Mouse (Mus musculus): ENCODE data around the gene BC004004.
"Not testable (repeated sequence)": the region's sequence is repeated elsewhere in the genome, so short reads cannot be mapped to it uniquely, and the experiment has no call there.

BC004004 gene

DNA sequence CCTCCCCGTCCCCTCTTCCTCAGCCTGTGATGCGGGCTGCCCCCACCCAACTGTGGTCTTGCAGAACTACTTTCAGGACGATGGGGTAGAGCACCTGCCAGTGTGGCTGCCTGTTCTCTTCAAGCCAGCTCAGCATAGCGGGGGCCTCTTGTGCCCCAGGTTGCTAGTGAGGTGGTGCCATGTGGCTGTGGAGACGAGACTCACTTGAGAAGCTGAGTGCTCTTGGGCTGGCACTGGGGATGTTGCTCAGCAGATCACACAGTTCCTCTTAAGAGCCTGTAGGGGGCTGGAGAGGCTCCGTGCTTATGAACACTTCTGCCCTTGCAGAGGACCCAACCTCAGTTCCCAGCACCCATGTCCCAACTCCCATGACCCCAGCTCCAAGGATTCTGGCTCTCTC is 29.2 kb downstream of the BC004004 start:
- no peak for DNase-seq (ENCODE audit: low spot score in 2 of 2)

DNA sequence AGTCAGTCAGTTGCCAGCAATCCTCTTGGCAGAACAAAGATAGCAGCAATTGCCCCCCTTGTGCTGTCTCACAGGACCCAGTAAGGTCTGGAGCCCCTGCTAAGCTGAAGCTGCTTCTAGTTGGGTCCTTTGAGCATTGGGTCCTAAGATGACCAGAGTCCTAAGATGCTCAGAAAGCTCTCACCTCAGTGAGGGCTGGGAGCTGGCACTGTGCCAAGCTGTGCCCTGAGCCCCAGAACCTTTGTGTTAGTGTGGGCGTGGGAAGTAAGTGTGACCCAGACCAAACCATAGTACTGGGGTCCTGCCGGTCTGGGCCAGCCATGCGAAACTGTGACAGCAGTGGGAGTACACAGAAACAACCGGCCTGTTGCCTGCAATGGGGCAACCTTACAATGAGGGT is 30.7 kb downstream of the BC004004 start:
- no peak for DNase-seq (ENCODE audit: low spot score in 2 of 2)

DNA sequence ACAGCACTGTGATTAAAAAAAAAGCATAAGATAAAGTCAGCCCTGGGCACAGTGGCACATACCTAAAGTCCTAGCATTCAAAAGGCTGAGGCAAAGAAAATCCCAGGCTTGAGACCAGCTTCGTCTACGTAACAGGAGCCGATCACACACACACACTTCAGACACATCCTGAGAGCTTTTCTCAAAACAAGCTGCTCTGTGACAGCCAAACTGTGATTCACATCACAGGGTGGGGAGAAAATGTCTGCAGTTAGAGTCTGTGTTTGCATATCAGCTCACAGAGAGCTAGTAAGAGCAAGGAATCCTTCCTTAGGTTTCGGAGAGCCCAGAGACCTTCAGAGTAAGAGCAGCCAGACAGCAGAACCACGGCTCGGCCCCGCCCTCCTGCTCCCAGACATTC is 32.3 kb downstream of the BC004004 start:
- no peak for DNase-seq (ENCODE audit: low spot score in 2 of 2)

DNA sequence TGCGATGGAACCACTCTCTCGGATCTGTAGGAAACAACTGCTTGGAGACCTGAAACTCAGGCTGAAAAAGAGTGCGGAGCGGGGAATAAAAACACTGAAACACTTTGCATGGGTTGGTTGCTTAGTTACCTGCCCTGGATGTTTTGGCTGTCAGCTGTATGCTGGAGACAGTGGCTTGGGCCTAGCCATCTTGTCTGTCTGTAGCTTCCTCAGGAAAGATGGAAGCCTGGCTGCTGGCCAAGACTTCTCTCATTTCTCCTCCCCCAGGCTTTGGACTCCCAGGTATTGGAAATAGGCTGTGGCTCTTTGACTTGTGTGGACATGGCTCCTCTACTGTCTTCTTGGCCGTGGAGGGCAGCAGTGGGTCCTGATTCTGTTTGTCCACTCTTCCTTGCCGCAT is 32.8 kb downstream of the BC004004 start:
- DNase-seq (ENCODE audit: low spot score in 2 of 2), result no peak

DNA sequence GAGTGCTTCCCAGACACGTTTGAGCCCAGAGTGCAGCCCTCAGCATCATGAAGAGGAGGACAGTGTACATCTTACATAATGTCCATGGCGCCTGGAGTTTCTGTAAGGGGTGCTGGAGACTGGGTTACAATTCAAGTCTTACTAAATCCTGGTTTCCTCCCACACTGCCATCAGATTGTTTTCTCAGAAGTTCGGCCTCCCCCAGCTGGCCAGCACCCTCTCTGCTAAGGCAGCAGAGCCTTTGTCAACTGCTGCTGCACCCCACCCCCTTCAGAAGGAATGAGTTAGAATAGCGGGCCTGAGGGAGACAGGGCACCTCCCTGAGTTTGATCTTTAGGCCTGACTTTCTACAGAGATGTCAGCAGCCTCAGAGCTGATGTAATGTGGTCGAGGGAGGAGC is 33.6 kb downstream of the BC004004 start:
- no peak for DNase-seq (ENCODE audit: low spot score in 2 of 2)

DNA sequence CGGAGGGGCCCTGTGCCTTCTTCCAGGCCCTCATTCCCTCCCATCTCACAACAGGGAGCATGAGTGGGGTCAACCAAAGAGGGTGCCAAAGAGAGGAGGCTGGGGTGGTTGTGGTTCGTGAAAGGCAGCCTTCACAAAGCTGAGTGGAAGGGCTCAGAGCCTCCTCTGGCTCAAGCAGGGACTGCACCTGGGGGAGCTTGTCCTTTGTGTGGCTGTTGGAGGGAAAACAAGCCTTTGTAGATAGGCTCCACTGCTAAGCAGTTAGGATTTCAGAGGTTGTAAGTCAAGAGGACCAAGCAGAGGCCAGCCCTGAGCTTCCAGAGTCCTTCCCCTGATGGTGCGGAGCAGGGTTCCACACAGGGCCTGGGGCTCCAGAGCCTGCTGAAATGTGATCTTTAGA is 34.5 kb downstream of the BC004004 start:
- DNase-seq (ENCODE audit: low spot score in 2 of 2), result peak in 1 of 2 experiments; percentile 43

DNA sequence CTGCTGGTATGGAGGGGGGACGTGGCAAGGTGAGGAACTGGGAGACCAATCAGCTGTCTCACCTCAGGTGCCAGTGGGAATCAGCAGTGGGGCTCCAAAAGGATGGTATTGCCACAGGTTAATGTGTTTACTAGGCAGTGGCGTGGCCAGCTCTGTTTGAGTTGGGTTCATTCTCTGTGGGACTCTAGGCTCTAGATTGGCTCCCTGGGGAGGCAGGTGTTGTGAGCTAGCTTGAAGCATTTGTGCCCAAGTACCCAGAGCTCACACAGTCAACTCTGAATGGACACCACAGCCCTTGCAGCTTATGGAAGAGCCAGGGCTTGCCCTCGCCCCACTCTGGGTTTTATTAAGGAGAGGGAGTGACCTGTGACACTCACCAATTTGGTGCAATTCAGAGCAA is 35.3 kb downstream of the BC004004 start:
- no peak for DNase-seq (ENCODE audit: low spot score in 2 of 2)

DNA sequence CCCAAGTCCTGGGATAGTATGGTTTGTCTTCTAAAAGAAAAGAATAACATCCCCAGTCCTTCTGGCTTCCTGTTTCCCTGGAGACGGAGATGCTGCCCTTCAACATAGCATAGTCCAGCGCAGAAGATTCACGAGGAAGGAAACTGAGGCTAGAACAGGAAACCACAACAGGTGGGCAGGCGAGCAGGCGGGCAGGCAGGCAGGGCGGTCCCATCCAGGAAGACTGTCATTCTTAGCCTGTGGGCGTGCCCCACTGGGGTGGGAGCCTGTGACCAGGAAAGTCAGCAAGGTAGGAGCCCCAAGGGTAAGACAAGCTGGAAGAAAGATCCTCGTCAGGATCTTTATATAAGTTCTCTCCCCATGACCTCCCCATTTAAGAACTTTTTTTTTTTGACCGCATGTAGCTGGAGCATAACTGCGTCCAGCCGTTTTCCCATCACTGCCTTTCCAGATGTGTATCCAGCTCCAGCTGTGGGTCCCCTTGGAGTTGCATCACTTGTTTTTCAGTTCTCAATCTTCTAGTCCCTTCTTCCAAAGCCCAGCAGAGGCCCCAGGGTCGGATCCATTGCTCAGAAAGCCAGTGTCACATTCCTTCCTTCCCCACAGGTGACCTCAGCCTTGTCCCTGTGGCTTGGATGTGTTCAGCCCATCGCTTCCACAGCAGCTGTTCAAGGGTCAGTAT is 35.9 kb downstream of the BC004004 start:
- peak; percentile 22 to 35 for DNase-seq (ENCODE audit: low spot score in 2 of 2)

DNA sequence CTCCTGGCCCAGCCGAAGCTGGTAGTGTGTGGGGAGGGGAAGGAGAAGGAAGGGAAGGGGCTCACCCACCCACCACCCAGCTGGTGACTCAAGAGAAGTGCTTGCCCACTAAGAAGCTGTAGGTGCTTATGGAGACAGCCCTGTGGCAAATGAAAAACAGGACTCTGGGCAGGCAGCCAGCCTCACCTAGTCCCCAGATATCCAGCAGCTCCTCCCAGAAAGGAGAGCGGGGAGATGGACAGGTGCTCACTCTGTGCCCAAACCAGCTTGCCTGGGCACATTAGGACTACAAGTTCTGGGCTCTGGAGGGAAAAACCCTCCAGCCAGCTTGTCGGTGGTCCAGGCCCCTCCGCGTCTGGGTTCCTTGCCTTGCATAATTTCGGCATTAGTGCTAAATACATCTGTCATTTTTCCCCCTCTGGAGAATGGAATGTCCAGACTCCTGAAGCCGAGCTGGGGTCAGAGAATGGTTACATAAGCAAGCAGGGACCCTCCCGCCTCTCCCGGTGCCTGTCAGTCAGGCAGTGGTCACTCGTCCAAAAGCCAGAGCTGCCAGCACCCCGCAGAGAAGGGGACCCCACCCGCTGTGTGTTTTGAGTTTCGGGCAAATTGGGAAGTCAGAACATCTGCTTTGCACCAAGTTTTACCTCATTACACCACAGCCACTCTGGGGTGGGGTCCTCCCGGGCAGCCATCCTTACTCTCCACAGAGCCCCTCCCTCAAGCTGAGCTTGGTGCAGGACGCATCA is 36.6 kb downstream of the BC004004 start:
- DNase-seq (ENCODE audit: low spot score in 2 of 2), result peak in 1 of 2 experiments; percentile 14

DNA sequence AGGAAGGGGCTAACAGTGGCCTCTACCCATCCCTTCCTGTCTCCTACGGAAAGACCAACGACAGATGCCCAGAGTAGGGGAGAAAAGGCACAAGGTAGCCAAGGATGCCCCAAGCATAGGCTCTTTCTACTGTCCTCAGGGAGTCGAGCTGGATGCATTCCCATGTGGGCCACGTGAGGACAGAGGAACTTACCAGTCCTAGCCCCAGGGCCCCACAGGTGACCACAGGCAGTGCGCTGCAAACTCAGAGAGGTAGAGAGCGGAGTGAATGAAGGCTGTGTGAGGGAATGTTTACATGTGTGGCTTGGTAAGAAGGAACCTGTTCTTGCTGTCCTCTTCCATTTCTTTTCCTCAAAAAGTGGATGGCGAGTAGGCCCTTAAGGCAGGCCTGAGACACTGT is 37.3 kb downstream of the BC004004 start:
- no peak for DNase-seq (ENCODE audit: low spot score in 2 of 2)

DNA sequence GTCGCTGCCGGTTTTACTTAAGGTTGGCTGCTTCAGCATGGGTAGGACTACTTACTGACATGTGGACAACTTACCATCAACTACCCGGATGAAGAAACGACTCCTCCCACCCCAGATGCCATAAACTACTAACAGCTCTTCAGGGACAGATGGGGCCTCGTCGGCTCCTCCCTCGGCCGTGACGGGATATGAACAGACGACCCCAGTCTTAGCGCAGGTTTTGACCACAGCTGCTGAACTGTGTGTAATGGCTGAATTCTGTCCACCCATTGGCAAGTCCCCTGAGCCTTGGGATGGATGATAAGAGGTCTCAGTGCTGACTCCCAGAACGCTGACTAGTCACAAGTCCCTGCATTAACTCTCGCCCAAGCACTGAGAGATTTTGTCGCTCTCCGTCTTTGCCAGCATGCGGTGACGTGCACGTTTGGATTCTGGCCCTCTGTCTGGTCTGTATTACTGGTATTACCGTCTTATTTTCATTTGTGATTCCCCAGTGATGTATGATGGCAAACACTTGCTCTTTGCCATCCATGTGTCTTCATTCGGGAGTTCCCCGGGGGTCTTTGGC is 41.6 kb downstream of the BC004004 start:
- DNase-seq (ENCODE audit: low spot score in 2 of 2), result no peak

DNA sequence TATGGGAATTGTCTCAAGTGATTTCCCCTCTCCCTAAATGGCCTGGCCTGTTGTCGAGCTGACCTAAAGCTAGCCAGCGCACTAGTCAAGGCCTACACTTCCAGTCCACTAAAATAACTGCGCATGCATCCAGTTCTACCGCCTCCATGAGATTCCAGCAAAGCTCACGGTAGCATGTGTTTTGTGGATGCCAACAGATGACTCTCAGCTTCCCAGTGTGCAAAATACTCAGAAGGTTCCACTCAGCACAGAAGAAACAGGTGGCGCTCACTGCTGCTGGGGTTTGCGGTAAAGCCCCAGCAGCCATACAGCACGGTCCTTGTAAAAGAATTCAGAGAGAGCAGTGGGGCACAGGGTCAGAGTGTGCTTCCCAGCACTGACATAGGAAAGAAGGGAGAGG is 43.0 kb downstream of the BC004004 start:
- DNase-seq (ENCODE audit: low spot score in 2 of 2), result no peak

DNA sequence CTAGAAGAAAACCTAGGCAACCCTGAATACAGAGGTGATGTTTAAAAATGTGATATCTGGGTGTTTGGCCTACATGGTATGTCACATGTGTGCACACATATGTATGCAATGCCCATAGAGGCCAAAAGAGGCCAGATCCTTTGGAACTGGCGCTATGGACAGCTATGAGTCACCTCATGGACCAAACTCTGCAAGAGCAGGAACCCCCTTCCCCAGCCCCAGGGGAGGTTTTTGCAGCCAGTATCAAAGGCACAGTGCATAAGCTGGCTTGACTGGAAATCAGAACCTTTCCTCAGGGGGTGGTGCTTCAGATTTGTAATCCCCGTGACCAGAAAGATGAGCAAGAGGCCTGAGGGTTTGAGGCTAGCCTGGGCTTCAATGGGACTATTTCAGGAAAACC is 43.5 kb downstream of the BC004004 start:
- no peak for DNase-seq (ENCODE audit: low spot score in 2 of 2)

DNA sequence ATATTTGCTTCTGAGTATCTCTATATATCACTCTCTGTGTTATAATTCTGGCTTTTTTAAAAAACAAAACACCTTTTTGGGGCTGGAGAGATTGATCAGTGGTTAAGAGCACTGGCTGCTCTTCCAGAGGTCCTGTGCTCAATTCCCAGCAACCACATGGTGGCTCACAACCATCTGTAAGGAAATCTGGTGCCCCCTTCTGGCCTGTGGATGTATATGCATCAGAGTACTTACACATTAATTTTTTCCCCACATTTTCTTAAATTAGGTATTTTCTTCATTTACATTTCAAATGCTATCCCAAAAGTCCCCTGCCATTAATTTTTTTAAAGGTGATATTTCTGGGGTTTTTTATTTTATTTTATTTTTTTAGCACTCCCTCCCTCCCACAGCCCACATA is 44.7 kb downstream of the BC004004 start:
- DNase-seq (ENCODE audit: low spot score in 2 of 2), result no peak

DNA sequence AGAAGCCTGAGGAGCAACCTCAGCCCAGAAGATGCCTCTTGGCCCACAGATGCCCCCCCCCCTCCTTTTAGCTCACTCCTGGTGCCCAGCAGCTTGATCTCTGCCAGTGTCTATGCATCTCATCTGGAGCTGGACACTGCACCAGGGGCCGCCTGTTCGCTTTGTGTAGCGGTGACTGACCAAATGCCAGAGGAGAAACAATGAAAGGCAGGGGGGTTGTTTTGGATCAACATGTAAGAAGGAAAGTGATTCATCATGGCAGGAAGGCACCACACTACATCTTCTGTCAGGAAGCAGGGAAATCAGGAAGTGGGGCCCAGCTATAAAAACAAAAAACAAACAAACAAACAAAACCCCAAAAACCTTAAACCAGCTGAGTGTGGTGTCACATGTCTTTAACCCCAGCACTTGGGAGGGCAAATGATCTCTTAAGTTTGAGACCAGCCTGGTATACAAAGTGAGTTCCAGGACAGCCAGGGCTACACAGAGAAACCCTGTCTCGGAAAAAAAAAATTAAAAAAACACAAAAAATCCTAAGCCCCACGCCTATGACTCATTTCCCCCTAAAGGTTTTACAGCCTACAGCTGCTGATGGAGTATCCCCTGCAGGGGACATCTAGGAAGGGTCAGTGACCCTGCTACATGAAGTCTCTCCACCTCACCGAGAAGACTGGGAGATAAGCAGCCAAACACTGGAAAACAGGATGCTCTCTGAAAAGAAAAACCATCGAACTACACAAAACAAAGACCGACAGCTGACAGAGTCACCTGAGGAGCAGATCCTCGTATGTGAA is 47.3 kb downstream of the BC004004 start:
- no peak for DNase-seq (ENCODE audit: low spot score in 2 of 2)

DNA sequence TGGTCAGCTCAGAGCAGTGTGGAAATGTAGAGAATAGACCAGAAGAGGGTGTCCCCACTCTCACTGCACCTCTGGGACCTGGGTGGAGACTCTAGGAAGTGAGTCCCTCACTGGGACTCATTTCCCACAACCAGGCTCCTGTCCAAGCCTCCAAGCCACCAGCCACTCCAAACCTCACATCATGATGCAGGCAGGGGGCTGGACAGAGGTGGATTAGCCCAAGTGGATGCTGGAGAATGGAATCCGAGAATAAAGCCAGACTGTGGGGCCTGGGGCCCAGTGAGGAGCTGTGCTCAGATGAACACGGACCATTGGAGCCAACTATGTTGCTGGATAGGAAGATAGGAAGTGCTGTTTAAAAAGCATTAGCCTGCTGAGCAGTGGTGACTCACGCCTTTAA is 48.3 kb downstream of the BC004004 start:
- DNase-seq (ENCODE audit: low spot score in 2 of 2), result no peak

DNA sequence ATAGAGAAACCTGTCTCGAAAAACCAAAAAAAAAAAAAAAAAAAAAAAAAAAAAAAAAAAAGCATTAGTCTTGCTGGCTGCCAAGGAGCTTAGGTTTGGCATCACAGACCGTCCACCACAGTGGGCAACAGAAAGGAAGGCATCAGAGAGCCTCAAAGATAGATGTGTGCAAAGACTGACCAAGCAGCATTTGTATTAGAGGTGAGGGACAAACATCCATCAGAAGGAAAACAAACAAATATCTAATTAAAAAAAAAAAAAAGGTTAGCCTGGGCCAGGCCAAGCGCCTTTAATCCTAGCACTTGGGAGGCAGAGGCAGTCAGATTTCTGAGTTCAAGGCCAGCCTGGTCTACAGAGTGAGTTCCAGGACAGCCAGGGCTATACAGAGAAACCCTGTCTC is 48.8 kb downstream of the BC004004 start, which contains the start of gene Pi16:
Gene Pi16, plus strand, starts transcription at position 301 of the 400 bp plus-strand sequence.
- not testable (repeated sequence) for DNase-seq (ENCODE audit: low spot score in 2 of 2)

DNA sequence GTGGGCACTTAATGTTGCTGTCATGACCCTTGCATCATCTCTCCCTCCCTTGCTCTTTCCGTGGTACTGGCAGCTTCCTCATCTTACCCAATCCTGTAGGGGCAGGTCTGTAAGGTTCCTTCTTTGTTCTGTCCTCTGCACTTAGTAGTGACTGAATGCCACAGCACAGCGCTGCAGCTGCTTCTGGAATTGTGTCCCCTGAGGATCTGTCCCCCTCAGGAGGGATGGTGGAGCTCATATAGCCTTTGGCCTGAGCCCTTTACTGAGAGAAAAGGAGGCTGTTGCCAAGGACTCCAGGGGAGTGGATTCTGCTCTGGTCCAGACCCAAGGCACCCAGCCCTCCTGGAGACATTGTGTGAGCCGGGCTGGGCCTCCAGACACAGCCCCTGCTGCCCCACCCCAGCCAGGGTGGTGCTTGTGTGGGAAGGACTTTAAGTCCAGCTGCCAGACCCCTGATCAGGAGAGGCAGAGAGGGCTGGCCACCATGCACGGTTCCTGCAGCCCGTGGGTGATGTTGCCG is 50.2 kb downstream of the BC004004 start:
- DNase-seq (ENCODE audit: low spot score in 2 of 2), result no peak

DNA sequence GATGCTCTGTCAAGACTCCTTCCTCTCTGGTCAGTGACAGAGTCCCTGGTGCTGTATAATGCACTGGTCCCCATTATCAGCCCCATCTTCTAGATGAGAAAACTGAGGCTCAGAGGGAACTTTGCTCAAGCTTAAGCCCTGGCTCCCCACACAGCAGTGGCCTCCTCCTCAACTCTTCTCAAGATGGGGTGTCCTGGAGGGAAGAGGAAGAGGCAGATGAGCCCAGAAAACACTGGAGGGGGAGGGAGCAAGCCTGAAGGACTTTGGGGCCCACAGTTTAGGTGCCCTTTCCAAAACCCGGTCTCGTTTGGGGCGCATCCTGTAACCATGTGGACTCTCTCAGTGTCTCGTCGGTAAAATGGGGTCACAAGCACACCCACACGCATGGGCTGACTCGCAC is 50.9 kb downstream of the BC004004 start:
- no peak for DNase-seq (ENCODE audit: low spot score in 2 of 2)

DNA sequence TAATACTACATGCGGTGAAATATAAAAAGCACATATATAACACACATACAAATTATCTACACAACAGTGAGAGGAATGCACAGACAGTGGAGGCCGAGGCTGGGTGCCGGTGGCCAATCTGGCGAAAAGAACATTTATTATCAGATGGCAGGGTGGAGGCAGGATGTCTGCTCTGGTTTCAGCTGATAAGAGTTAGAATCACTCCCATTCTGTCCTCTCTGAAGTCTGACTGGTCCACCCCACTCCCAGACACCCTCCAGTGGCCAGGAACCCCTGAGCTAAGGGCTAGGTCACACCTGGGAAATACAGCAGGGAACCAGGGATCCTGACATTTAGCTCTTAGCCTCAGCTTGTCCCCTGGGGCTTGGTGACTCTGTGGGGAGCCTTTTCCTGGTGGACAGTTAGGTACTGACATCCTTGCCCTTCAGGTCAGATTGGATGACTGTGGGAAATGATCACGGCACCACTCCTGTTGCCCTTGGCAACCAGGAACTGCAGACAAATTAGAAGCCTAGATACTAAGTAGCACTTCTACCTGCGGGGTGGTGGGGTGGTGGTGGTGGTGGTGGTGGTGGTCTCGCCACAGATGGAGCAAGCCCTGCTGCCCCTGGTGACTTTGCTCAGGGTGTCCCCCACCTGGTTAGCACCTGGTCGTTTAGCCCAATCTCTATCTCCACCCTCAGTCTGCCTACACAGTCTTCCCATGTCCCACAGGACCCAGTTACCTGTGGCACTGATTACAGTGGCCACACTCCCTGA is 51.5 kb downstream of the BC004004 start:
- no peak for DNase-seq (ENCODE audit: low spot score in 2 of 2)

Measured in natural killer cell, adult 2 months (primary cell).